Mouse (Mus musculus) erythroid progenitor cell, adult 5-6 weeks (primary cell): ENCODE measurements around the gene Cd8b1. TPM values are rescaled to one million over a fixed set of nuclear protein-coding genes. Genes with fewer than 3 reads are reported as not detected.

Experiments
- ATAC-seq: replicated peaks from 2 replicates; pipeline ENCODE4 v1.8.0; 2016; ENCODE audit warnings: moderate number of reproducible peaks, mild to moderate bottlenecking, moderate TSS enrichment, inconsistent platforms; ENCODE audit not compliant: poor library complexity, low FRiP score, severe bottlenecking
- total RNA-seq, 2 experiments: library from RNA; stranded (forward) in 1 of 2; stranded (reverse) in 1 of 2; fragments of 150-400 nt in 1 of 2; fragments of 186-747, 209-891 nt in 1 of 2; gene quantifications; 2 replicates each; pipeline versions ENCODE4 v1.2.3 to v1.2.4; 2015 to 2017; ENCODE audit warnings: low replicate concordance in 2 of 2

The Cd8b1 gene
- total RNA-seq, 2 experiments from 2014 or later, result 0.84 TPM; not detected in 1

GRCm38 (mm10) chr6:71341179-71341578 lies 18.6 kb downstream of the Cd8b1 start:
- no peak for ATAC-seq

- no peak for ATAC-seq
Observed at GRCm38 (mm10) chr6:71348006-71348405, 25.4 kb downstream of the Cd8b1 start.

- ATAC-seq, result no peak
Observed at GRCm38 (mm10) chr6:71351201-71351600, 28.6 kb downstream of the Cd8b1 start.

GRCm38 (mm10) chr6:71352201-71352600 lies 29.6 kb downstream of the Cd8b1 start:
- ATAC-seq, result no peak

- ATAC-seq, result no peak
Observed at GRCm38 (mm10) chr6:71352866-71353427, 30.4 kb downstream of the Cd8b1 start.

- no peak for ATAC-seq
Observed at GRCm38 (mm10) chr6:71353722-71354121, 31.1 kb downstream of the Cd8b1 start.

GRCm38 (mm10) chr6:71357493-71357892 lies 34.9 kb downstream of the Cd8b1 start:
- ATAC-seq, result no peak

GRCm38 (mm10) chr6:71360221-71360620 lies 37.6 kb downstream of the Cd8b1 start:
- ATAC-seq, result no peak

- ATAC-seq, result no peak
Observed at GRCm38 (mm10) chr6:71360751-71361150, 38.2 kb downstream of the Cd8b1 start.

GRCm38 (mm10) chr6:71361156-71361670 lies 38.6 kb downstream of the Cd8b1 start:
- ATAC-seq, result no peak

GRCm38 (mm10) chr6:71363995-71364394 lies 41.4 kb downstream of the Cd8b1 start:
- ATAC-seq, result no peak

GRCm38 (mm10) chr6:71369416-71369815 lies 46.8 kb downstream of the Cd8b1 start:
- ATAC-seq, result no peak

GRCm38 (mm10) chr6:71371085-71371605 lies 48.6 kb downstream of the Cd8b1 start:
- no peak for ATAC-seq

- no peak for ATAC-seq
Observed at GRCm38 (mm10) chr6:71372041-71372720, 49.6 kb downstream of the Cd8b1 start.

GRCm38 (mm10) chr6:71373249-71373775 lies 50.7 kb downstream of the Cd8b1 start, which contains the start of gene Cd8a:
Cd8a (plus strand) TSS chr6:71373427.
- no peak for ATAC-seq

GRCm38 (mm10) chr6:71374311-71374829 lies 51.8 kb downstream of the Cd8b1 start:
- no peak for ATAC-seq

- no peak for ATAC-seq
Observed at GRCm38 (mm10) chr6:71374921-71375320, 52.3 kb downstream of the Cd8b1 start.

- no peak for ATAC-seq
Observed at GRCm38 (mm10) chr6:71376711-71377110, 54.1 kb downstream of the Cd8b1 start.

- ATAC-seq, result no peak
Observed at GRCm38 (mm10) chr6:71381654-71382053, 59.1 kb downstream of the Cd8b1 start.
